Mouse (Mus musculus) cerebellum, adult 2 months (tissue): ENCODE data around the gene Serbp1. TPM values are rescaled to one million over a fixed set of nuclear protein-coding genes. Genes with fewer than 3 reads are reported as not detected.
A peak's percentile ranks its signal among the peaks of the same experiment; 100 is the strongest.

Experiments
- DNase-seq, 2 experiments: peaks; one replicate each; pipeline ENCODE4 v3.0.0; 2021
- H3K27ac ChIP-seq: fragments of 200-500 bp; 2 replicates; pipeline ENCODE4 v1.5.1; 2012; ENCODE audit warnings: low read length, control low read depth, inconsistent platforms; ENCODE audit not compliant: insufficient read depth
- H3K27me3 ChIP-seq: fragments of 200-500 bp; 2 replicates; pipeline ENCODE4 v1.6.1; 2012; ENCODE audit warnings: inconsistent platforms, mild to moderate bottlenecking, low read length, moderate library complexity; ENCODE audit not compliant: control insufficient read depth, insufficient read depth
- H3K4me1 ChIP-seq: fragments of 200-500 bp; 2 replicates; pipeline ENCODE4 v1.6.1; 2011; ENCODE audit warnings: low read length; ENCODE audit not compliant: control insufficient read depth, insufficient read depth
- H3K4me3 ChIP-seq: fragments of 200-500 bp; replicated peaks from 2 replicates; pipeline ENCODE3; 2011; ENCODE audit warnings: mild to moderate bottlenecking, low read depth, low read length, control low read depth; ENCODE audit not compliant: insufficient read depth
- CTCF ChIP-seq: fragments of 200-500 bp; IDR thresholded peaks from 2 replicates; pipeline ENCODE4 v1.5.1; 2011; ENCODE audit warnings: low read depth, mild to moderate bottlenecking, control low read depth, low read length, moderate library complexity, borderline replicate concordance; ENCODE audit not compliant: insufficient read depth
- POLR2A ChIP-seq: fragments of 200-500 bp; IDR thresholded peaks from 2 replicates; pipeline ENCODE4 v1.6.1; 2011; ENCODE audit warnings: low read length, control low read depth, borderline replicate concordance; ENCODE audit not compliant: insufficient read depth
- WGBS: fragments of 180-500 bp; shearing (Covaris S2); methylation state at CpG from one replicate; pipeline ENCODE4 v1.1.7; 2018; 5-methylcytosine and 5-hydroxymethylcytosine counted together
- polyA plus RNA-seq: library from polyadenylated mRNA; depleted of rRNA; stranded (reverse); fragments of >200 nt; gene quantifications from 2 replicates; pipeline ENCODE4 v1.2.3, GENCODE M21; 2012

Serbp1 gene
- polyA plus RNA-seq, 1 experiment = 194 TPM

- H3K27ac ChIP-seq = no peak overlapping the region
- no peaks in the 10 kb centered on the region; the same call in 1 of the 2 replicates for H3K4me1 ChIP-seq
- TF ChIP-seq POLR2A (no peak), CTCF (no peak)
- DNase-seq = no peak
- no peaks in the 10 kb centered on the region for H3K27me3 ChIP-seq
- no peak overlapping the region for H3K4me3 ChIP-seq
- 93% methylated on average over 1 of the region's 1 CpGs for WGBS
Observed at GRCm38 (mm10) chr6:67223082-67223481, 14.9 kb upstream of the Serbp1 start.

DNA sequence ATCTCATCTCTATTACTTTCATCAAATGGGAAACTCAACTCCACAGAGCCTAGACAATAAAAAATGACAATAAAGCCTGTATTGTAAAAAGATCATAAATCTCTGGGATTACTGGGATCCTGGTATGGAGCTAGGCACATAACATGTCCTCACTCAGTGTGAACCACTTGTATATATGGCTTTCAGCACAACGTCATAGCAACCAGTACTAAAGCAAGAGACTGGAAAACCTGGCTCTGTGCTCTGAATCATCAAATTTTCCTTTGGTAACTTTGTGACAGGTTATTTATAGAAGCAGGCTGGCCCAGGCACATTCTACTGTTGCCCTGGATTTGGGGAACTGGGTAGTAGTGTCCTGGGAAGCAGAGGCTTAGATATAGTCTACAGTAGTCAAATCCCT is 14.5 kb upstream of the Serbp1 start:
- no peaks in the 10 kb centered on the region; the same call in 1 of the 2 replicates for H3K4me1 ChIP-seq
- WGBS = 36% methylated on average over 1 of the region's 1 CpGs
- no peak for DNase-seq
- no peak overlapping the region for H3K27ac ChIP-seq
- TF ChIP-seq POLR2A (no peak), CTCF (no peak)
- no peaks in the 10 kb centered on the region for H3K27me3 ChIP-seq
- H3K4me3 ChIP-seq = no peak overlapping the region

GRCm38 (mm10) chr6:67226286-67226685 is 11.7 kb upstream of the Serbp1 start:
- 65% methylated on average over 4 of the region's 4 CpGs for WGBS
- Histone ChIP-seq H3K27me3 (no peaks in the 10 kb centered on the region), H3K27ac (no peak overlapping the region), H3K4me3 (no peak overlapping the region), H3K4me1 (no peaks in the 10 kb centered on the region; the same call in 1 of the 2 replicates)
- no peak for DNase-seq
- no peak for TF ChIP-seq CTCF
- TF ChIP-seq POLR2A = no peak

DNA sequence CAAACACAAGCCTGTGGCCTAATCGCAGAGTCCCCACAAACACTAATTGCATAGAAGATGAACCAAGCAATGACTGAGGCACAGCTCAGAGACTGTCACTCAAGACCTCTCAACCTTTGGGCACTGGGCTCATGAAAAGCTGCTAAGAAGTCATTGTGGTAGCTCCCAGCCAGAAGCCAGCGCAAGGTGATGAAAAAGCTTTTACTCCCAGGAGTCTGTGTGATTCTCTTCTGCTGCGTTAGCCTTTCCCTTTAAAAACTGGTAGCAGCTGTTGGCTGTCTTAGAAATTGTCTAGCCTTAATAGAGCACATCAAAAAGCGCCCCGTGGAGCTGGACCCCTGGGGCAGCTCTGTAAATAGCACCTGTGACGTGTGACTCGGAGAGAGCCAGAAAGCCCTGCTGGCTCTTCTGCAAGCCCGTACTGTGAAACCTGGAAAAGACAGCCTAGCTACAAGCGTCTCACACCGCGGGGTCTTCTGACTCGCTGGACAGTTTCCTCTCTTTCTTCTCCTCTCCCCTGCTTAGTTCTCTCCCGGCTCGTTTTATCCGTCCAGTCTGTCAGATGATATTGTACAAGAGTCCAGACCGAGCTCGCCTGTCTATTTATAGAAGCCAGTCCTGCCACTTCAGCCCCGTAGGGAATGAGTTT is 9.4 kb upstream of the Serbp1 start:
- WGBS = 6% methylated on average over 18 of the region's 18 CpGs
- Histone ChIP-seq H3K27ac (peak overlapping the region; percentile 60; the same call in 1 of the 2 replicates), H3K27me3 (no peaks in the 10 kb centered on the region), H3K4me1 (no peaks in the 10 kb centered on the region; the same call in 1 of the 2 replicates), H3K4me3 (peak overlapping the region; percentile 63)
- no peak for TF ChIP-seq CTCF
- no peak for TF ChIP-seq POLR2A
- peak; percentile 74 to 83 for DNase-seq

DNA sequence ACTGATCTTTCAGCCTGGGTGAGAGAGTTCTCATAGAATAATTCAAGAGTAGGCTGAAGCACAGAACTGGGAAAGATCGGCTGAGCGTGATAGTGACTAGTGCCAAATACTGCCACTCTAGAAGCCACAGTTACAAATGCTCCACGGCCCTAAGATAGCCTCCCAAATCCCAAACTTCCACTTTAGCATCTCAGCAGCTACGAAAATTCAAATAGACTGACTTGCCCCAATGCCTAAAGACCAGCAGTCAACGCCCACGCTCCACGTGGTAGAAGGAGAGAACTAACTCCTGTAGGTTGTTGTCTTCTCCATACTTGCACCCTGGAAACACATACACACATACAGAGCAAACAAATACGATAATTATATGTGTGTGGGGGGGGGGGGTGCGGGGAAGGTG is 8.5 kb upstream of the Serbp1 start:
- H3K27me3 ChIP-seq = no peaks in the 10 kb centered on the region
- TF ChIP-seq CTCF (no peak), POLR2A (no peak)
- DNase-seq = no peak
- no peak overlapping the region for H3K27ac ChIP-seq
- H3K4me1 ChIP-seq = no peaks in the 10 kb centered on the region; the same call in 1 of the 2 replicates
- WGBS = 50% methylated on average over 9 of the region's 9 CpGs
- no peak overlapping the region for H3K4me3 ChIP-seq

DNA sequence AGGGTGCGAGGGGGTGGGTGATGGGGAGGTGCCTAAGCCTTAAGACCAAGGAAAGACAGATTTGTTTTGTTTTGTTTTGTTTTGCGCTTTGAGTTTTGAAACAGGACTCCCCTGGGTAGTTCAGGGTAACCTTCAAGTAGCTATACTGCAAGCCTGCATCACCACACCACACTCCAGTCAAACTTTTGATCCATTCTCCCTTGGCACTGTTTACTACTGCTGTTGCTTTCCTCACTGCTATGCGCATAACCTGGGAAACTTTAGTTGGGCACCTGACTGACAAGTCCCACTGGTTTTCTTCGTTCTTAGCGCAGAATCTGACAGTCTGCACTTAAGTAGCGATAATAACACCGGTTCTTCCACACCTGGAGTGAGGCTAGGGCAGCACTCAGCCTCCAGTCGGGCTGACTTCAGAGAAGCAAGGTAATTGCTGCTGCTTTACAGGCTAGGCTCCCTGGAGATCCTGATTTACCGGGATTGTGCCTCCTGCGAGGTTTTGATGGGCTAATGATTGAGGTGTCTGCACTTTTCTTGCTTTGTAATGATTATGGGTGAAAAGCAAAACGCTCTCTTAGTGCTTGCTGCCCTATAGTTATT is 8.0 kb upstream of the Serbp1 start:
- Histone ChIP-seq H3K4me3 (no peak overlapping the region), H3K4me1 (no peaks in the 10 kb centered on the region; the same call in 1 of the 2 replicates), H3K27me3 (no peaks in the 10 kb centered on the region), H3K27ac (no peak overlapping the region)
- no peak for DNase-seq
- TF ChIP-seq CTCF = no peak
- TF ChIP-seq POLR2A = no peak
- 68% methylated on average over 11 of the region's 11 CpGs for WGBS

- DNase-seq = no peak
- Histone ChIP-seq H3K4me3 (no peak overlapping the region), H3K27ac (no peak overlapping the region), H3K27me3 (no peaks in the 10 kb centered on the region), H3K4me1 (no peaks in the 10 kb centered on the region; the same call in 1 of the 2 replicates)
- no peak for TF ChIP-seq CTCF
- TF ChIP-seq POLR2A = no peak
Observed at GRCm38 (mm10) chr6:67230950-67231349, 7.0 kb upstream of the Serbp1 start.

- 88% methylated on average over 3 of the region's 3 CpGs for WGBS
- Histone ChIP-seq H3K27me3 (no peaks in the 10 kb centered on the region), H3K4me3 (no peak overlapping the region), H3K27ac (no peak overlapping the region), H3K4me1 (no peaks in the 10 kb centered on the region)
- TF ChIP-seq CTCF (no peak), POLR2A (no peak)
- DNase-seq = no peak
Observed at GRCm38 (mm10) chr6:67235649-67236048, 2.3 kb upstream of the Serbp1 start.
